In the genomic region with DNA sequence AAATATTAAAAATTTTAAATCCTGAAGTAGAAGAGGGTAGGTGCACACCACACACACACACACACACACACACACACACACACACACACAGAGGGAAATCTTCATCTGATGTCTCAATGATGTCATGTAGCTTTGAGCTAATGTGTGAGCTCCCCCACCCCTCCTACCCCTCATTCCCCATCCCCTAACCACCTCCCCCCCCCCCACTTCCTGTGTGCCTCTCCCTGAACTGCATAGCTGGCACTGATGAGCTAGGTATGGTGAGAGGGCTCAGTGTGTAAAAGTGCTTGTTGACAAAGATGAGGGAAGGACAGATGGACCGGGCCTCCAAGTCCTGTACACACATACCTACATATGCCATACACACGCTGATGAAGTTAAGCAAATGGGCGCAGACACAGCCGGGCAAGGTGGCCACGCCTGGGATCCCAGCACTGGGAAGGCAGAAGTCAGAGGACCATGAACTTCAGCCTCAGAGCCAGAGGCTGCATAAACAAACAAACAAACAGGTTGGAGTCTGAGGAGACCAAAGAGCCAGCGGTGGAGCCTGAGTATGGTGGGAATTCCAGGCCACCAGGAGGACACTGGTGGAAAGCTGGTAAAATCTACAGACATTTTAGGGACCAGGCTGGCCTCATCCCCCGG, we compare ENCODE assay signal across 17 mouse cellular contexts. TPM values are rescaled to one million over a fixed set of nuclear protein-coding genes. Genes with fewer than 3 reads are reported as not detected.
DNase-seq lines count a peak whose midpoint lies in the region; ATAC-seq and TF ChIP-seq lines count a peak whose summit lies in the region.
"Had no signal": no experiment of that assay in that cellular context is flagged by ENCODE, and none has a peak within 500 bp of the region (broad histone marks: within the 10 kb centered on the region; RNA-seq: fewer than 3 reads in every experiment).

No protein-coding gene starts in this region.

- H3K36me3 ChIP-seq in heart, embryonic 11.5 days (ENCODE audit: control insufficient read depth, insufficient read depth, low read length): no peaks in the 10 kb centered on the region
- no peaks in the 10 kb centered on the region for H3K36me3 ChIP-seq in embryonic facial prominence, embryonic 10.5 days (replicated peaks)
- peaks cover 25% of the 10 kb centered on the region for H3K36me3 ChIP-seq in liver, embryonic 14.5 days (replicated peaks; ENCODE audit: control insufficient read depth, insufficient read depth, low read depth)

- H3K9ac ChIP-seq in heart, embryonic 11.5 days (ENCODE audit: low read depth, low read length): peak overlapping the region; percentile 64
- peak overlapping the region; percentile 85 for H3K9ac ChIP-seq in liver, embryonic 14.5 days (replicated peaks)
- H3K9ac ChIP-seq: forebrain, postnatal 0 days had no signal

- peaks cover 3% of the 10 kb centered on the region for H3K27me3 ChIP-seq in heart, embryonic 11.5 days (ENCODE audit: control insufficient read depth, insufficient read depth, low read length)
- H3K27me3 ChIP-seq in embryonic facial prominence, embryonic 10.5 days (replicated peaks; ENCODE audit: low read depth, poor library complexity, severe bottlenecking): peaks cover 70% of the 10 kb centered on the region
- no peaks in the 10 kb centered on the region for H3K27me3 ChIP-seq in liver, embryonic 14.5 days (ENCODE audit: control insufficient read depth, insufficient read depth, low read length)

- intact Hi-C loops in gastrocnemius, postnatal 14 days (cut with DNase I; ENCODE audit: low total_unique reads): no loop called here

- peak overlapping the region; percentile 45 for H3K4me3 ChIP-seq in heart, embryonic 11.5 days (ENCODE audit: low read depth, low read length)
- peak overlapping the region; percentile 6; the same call in 1 of the 2 replicates for H3K4me3 ChIP-seq in embryonic facial prominence, embryonic 10.5 days
- H3K4me3 ChIP-seq in liver, embryonic 14.5 days (ENCODE audit: insufficient read depth in 1 of 2, low read depth in 2 of 2, low read length in 2 of 2): peak overlapping the region; percentile 71 to 76
- H3K4me3 ChIP-seq: layer of hippocampus, adult 2 months; megakaryocyte, embryonic 14.5 days had no signal

- ATAC-seq in heart, embryonic 11.5 days (replicated peaks; ENCODE audit: insufficient number of reproducible peaks, low FRiP score, low TSS enrichment): no peak
- ATAC-seq in liver, embryonic 14.5 days (ENCODE audit: insufficient read depth): no peak
- ATAC-seq: forebrain, postnatal 0 days; hindbrain, embryonic 16.5 days had no signal

- peaks cover 9% of the 10 kb centered on the region for H3K4me1 ChIP-seq in heart, embryonic 11.5 days (ENCODE audit: control insufficient read depth, insufficient read depth, low read length)
- H3K4me1 ChIP-seq in embryonic facial prominence, embryonic 10.5 days: peaks cover 27% of the 10 kb centered on the region
- peaks cover 38 to 47% of the 10 kb centered on the region in 2 experiments for H3K4me1 ChIP-seq in liver, embryonic 14.5 days (replicated peaks; ENCODE audit: control insufficient read depth in 2 of 2, insufficient read depth in 2 of 2, low read length in 1 of 2)

- TF ChIP-seq EP300 in liver, embryonic 14.5 days (IDR thresholded peaks at IDR 0.05; ENCODE audit: low read depth): no peak

- H3K27ac ChIP-seq in heart, embryonic 11.5 days (ENCODE audit: low read depth, low read length): peak overlapping the region; percentile 75; the same call in 1 of the 2 replicates
- H3K27ac ChIP-seq in embryonic facial prominence, embryonic 10.5 days (replicated peaks): peak overlapping the region; percentile 58; the same call in 1 of the 2 replicates
- peak overlapping the region; percentile 88 for H3K27ac ChIP-seq in liver, embryonic 14.5 days
- H3K27ac ChIP-seq: layer of hippocampus, adult 2 months had no signal

- peak overlapping the region; percentile 87 for H3K4me2 ChIP-seq in heart, embryonic 11.5 days
- peak overlapping the region; percentile 99 for H3K4me2 ChIP-seq in liver, embryonic 14.5 days (ENCODE audit: low read depth)

- TF ChIP-seq CTCF in liver, embryonic 14.5 days (IDR thresholded peaks at IDR 0.05; ENCODE audit: low read depth): no peak

- H3K9me3 ChIP-seq in heart, embryonic 11.5 days (replicated peaks; ENCODE audit: control insufficient read depth, low read length): no peaks in the 10 kb centered on the region
- no peaks in the 10 kb centered on the region for H3K9me3 ChIP-seq in embryonic facial prominence, embryonic 10.5 days
- H3K9me3 ChIP-seq in liver, embryonic 14.5 days (ENCODE audit: control insufficient read depth, low read length): no peaks in the 10 kb centered on the region

- no peak for DNase-seq in heart, adult 8-10 months (ENCODE audit: low spot score)
- peak; percentile 74 for DNase-seq in CD4-positive, CD25-positive, alpha-beta regulatory T cell, adult 2 months (ENCODE audit: low read depth, low spot score)
- no peak for DNase-seq in embryonic facial prominence, embryonic 10.5 days (ENCODE audit: low spot score)
- no peak for DNase-seq in liver, embryonic 14.5 days (ENCODE audit: low read depth in 3 of 3, low spot score in 3 of 3)
- no peak for DNase-seq in gastrocnemius, postnatal 14 days
- no peak for DNase-seq in adrenal gland, postnatal 36 days
- DNase-seq in right cerebral cortex, postnatal 25 days: no peak
- DNase-seq: cerebellum, adult 2 months; forebrain, postnatal 0 days; gastrocnemius, postnatal 25 days; heart, postnatal 10 days; kidney, adult 8-10 months; lung, adult 2 months had no signal

- WGBS in heart, embryonic 11.5 days (ENCODE audit: insufficient replicate concordance): 68% methylated on average over 7 of the region's 7 CpGs
- whole genome bisulfite sequencing in embryonic facial prominence, embryonic 10.5 days: 83% methylated on average over 7 of the region's 7 CpGs
- WGBS in liver, embryonic 14.5 days (ENCODE audit: insufficient replicate concordance): 48% methylated on average over 7 of the region's 7 CpGs

RNA-seq across cellular contexts. Expression of a gene that starts 1.1 kb away (rescaled TPM):
- 51.6 and 68.9 TPM in 2 replicates for polyA plus RNA-seq in heart, embryonic 11.5 days (2014; fragmentation: Nextera tagmentation; extraction: Ambion mirVana)
- 1 to 10 TPM in 3 of 4 experiments, under 1 TPM in 1; 0.98 to 1.6 (median 1.2) TPM for total RNA-seq in heart, adult 8-10 months (2022)
- 16.6 and 17.5 TPM in 2 replicates for polyA plus RNA-seq in embryonic facial prominence, embryonic 10.5 days (2016; fragmentation: Nextera tagmentation; extraction: Ambion mirVana)
- polyA plus RNA-seq in liver, embryonic 14.5 days (2012; rRNA removed): 181 and 203 TPM in 2 replicates
- 195 and 196 TPM in 2 replicates for polyA plus RNA-seq in liver, embryonic 14.5 days (2014; fragmentation: Nextera tagmentation; extraction: Ambion mirVana)
- total RNA-seq in gastrocnemius, postnatal 14 days (2021): 1 to 10 TPM in 1 of 2 experiments, under 1 TPM in 1; 0.55 to 1.1 TPM
- total RNA-seq in adrenal gland, postnatal 36 days (2021): 10 to 100 TPM; 43.2 to 67.9 TPM

RNA-seq across cellular contexts. Expression of a gene that starts 17.4 kb away (rescaled TPM):
- 132 and 134 TPM in 2 replicates for polyA plus RNA-seq in heart, embryonic 11.5 days (2014; fragmentation: Nextera tagmentation; extraction: Ambion mirVana)
- total RNA-seq in heart, adult 8-10 months (2022): 10 to 100 TPM; 34.9 to 42.6 (median 39.3) TPM
- polyA plus RNA-seq in embryonic facial prominence, embryonic 10.5 days (2016; fragmentation: Nextera tagmentation; extraction: Ambion mirVana): 241 and 245 TPM in 2 replicates
- 59.5 and 72.5 TPM in 2 replicates for polyA plus RNA-seq in liver, embryonic 14.5 days (2012; rRNA removed)
- 98.2 and 102 TPM in 2 replicates for polyA plus RNA-seq in liver, embryonic 14.5 days (2014; fragmentation: Nextera tagmentation; extraction: Ambion mirVana)
- 10 to 100 TPM; 30.1 to 32.7 TPM for total RNA-seq in gastrocnemius, postnatal 14 days (2021)
- 10 to 100 TPM; 73.7 to 78.1 TPM for total RNA-seq in adrenal gland, postnatal 36 days (2021)

RNA-seq across cellular contexts. Expression of a gene that starts 22.3 kb away (rescaled TPM):
- 47.0 and 47.8 TPM in 2 replicates for polyA plus RNA-seq in heart, embryonic 11.5 days (2014; fragmentation: Nextera tagmentation; extraction: Ambion mirVana)
- 10 to 100 TPM; 48.6 to 53.6 (median 50.1) TPM for total RNA-seq in heart, adult 8-10 months (2022)
- polyA plus RNA-seq in embryonic facial prominence, embryonic 10.5 days (2016; fragmentation: Nextera tagmentation; extraction: Ambion mirVana): 45.1 and 48.2 TPM in 2 replicates
- 17.5 and 26.4 TPM in 2 replicates for polyA plus RNA-seq in liver, embryonic 14.5 days (2012; rRNA removed)
- 41.5 and 42.1 TPM in 2 replicates for polyA plus RNA-seq in liver, embryonic 14.5 days (2014; fragmentation: Nextera tagmentation; extraction: Ambion mirVana)
- total RNA-seq in gastrocnemius, postnatal 14 days (2021): 10 to 100 TPM; 29.3 to 30.3 TPM
- 10 to 100 TPM; 50.3 to 59.1 TPM for total RNA-seq in adrenal gland, postnatal 36 days (2021)

RNA-seq across cellular contexts. Expression of a gene that starts 35.4 kb away (rescaled TPM):
- polyA plus RNA-seq in heart, embryonic 11.5 days (2014; fragmentation: Nextera tagmentation; extraction: Ambion mirVana): 388 and 445 TPM in 2 replicates
- total RNA-seq in heart, adult 8-10 months (2022): 1 to 10 TPM; 3.4 to 8.7 (median 6.1) TPM
- 1.3 and 3.1 TPM in 2 replicates for polyA plus RNA-seq in embryonic facial prominence, embryonic 10.5 days (2016; fragmentation: Nextera tagmentation; extraction: Ambion mirVana)
- polyA plus RNA-seq in liver, embryonic 14.5 days (2012; rRNA removed): 0.17 and 0.91 TPM in 2 replicates
- polyA plus RNA-seq in liver, embryonic 14.5 days (2014; fragmentation: Nextera tagmentation; extraction: Ambion mirVana): 0.09 and 0.44 TPM in 2 replicates
- 1 to 10 TPM; 1.7 to 7.9 TPM for total RNA-seq in gastrocnemius, postnatal 14 days (2021)
- 1 to 10 TPM; 1.5 TPM for total RNA-seq in adrenal gland, postnatal 36 days (2021)

RNA-seq across cellular contexts. Expression of a gene that starts 49.1 kb away (rescaled TPM):
- 48.4 and 50.6 TPM in 2 replicates for polyA plus RNA-seq in heart, embryonic 11.5 days (2014; fragmentation: Nextera tagmentation; extraction: Ambion mirVana)
- 100 to 1,000 TPM; 101 to 109 (median 106) TPM for total RNA-seq in heart, adult 8-10 months (2022)
- polyA plus RNA-seq in embryonic facial prominence, embryonic 10.5 days (2016; fragmentation: Nextera tagmentation; extraction: Ambion mirVana): 38.6 and 41.7 TPM in 2 replicates
- 14.6 and 14.7 TPM in 2 replicates for polyA plus RNA-seq in liver, embryonic 14.5 days (2012; rRNA removed)
- 16.8 and 19.9 TPM in 2 replicates for polyA plus RNA-seq in liver, embryonic 14.5 days (2014; fragmentation: Nextera tagmentation; extraction: Ambion mirVana)
- total RNA-seq in gastrocnemius, postnatal 14 days (2021): 10 to 100 TPM; 68.5 to 72.2 TPM
- 10 to 100 TPM; 51.6 to 63.7 TPM for total RNA-seq in adrenal gland, postnatal 36 days (2021)

Comparison
In these comparisons a context has a peak if more than half of its experiments do, and no peak if none do; other contexts are left out.
1. H3K4me3 ChIP-seq: peak in every context shown above with its lines; median percentile 74 in liver, embryonic 14.5 days; 45 in heart, embryonic 11.5 days; 6 in embryonic facial prominence, embryonic 10.5 days.
2. RNA of a gene that starts 1.1 kb away (total RNA-seq): 43.2 to 67.9 TPM in adrenal gland, postnatal 36 days; 0.98 to 1.6 TPM in heart, adult 8-10 months and 0.55 to 1.1 TPM in gastrocnemius, postnatal 14 days; every median in the first group is over 10 times any median in the second.
3. Peak in every context shown above with its lines, with median percentiles within 50 percentile points of each other: H3K27ac ChIP-seq.